Mouse (Mus musculus) CD8-positive naive resting alpha-beta T cell, adult 2 months (primary cell): Measurements from ENCODE around the gene Tacc2.

ENCODE experiments used
- DNase-seq, 2 experiments: peaks; one replicate each; pipeline ENCODE4 v3.0.0; 2022; ENCODE audit warnings: low read depth in 2 of 2, low spot score in 2 of 2

Tacc2 gene

GRCm38 (mm10) chr7:130716989-130717388 is 139.8 kb downstream of the Tacc2 start:
- no peak for DNase-seq

- DNase-seq = no peak
Measured at GRCm38 (mm10) chr7:130719931-130720598, 142.8 kb downstream of the Tacc2 start.

GRCm38 (mm10) chr7:130720646-130721335 is 143.6 kb downstream of the Tacc2 start:
- no peak for DNase-seq

GRCm38 (mm10) chr7:130726185-130726584 is 148.9 kb downstream of the Tacc2 start:
- no peak for DNase-seq

- DNase-seq = no peak
Measured at GRCm38 (mm10) chr7:130726724-130727422, 149.6 kb downstream of the Tacc2 start.

- no peak for DNase-seq
Measured at GRCm38 (mm10) chr7:130727560-130727959, 150.3 kb downstream of the Tacc2 start.

GRCm38 (mm10) chr7:130731792-130732191 is 154.6 kb downstream of the Tacc2 start:
- DNase-seq = no peak

- no peak for DNase-seq
Measured at GRCm38 (mm10) chr7:130732908-130733307, 155.7 kb downstream of the Tacc2 start.

GRCm38 (mm10) chr7:130733423-130733822 is 156.2 kb downstream of the Tacc2 start:
- DNase-seq = no peak

- DNase-seq = no peak
Measured at GRCm38 (mm10) chr7:130734195-130734787, 157.1 kb downstream of the Tacc2 start.

- no peak for DNase-seq
Measured at GRCm38 (mm10) chr7:130741099-130741498, 163.9 kb downstream of the Tacc2 start.

GRCm38 (mm10) chr7:130743239-130744025 is 166.2 kb downstream of the Tacc2 start:
- DNase-seq = no peak

- DNase-seq = no peak
Measured at GRCm38 (mm10) chr7:130749165-130749564, 171.9 kb downstream of the Tacc2 start.

- no peak for DNase-seq
Measured at GRCm38 (mm10) chr7:130750752-130751490, 173.7 kb downstream of the Tacc2 start.

- no peak for DNase-seq
Measured at GRCm38 (mm10) chr7:130751678-130752077, 174.4 kb downstream of the Tacc2 start.

GRCm38 (mm10) chr7:130754790-130755189 is 177.6 kb downstream of the Tacc2 start:
- DNase-seq = no peak

- DNase-seq = no peak
Measured at GRCm38 (mm10) chr7:130756343-130756835, 179.2 kb downstream of the Tacc2 start.

GRCm38 (mm10) chr7:130757326-130757865 is 180.2 kb downstream of the Tacc2 start:
- no peak for DNase-seq

- peak; percentile 31 to 54 for DNase-seq
Measured at GRCm38 (mm10) chr7:130762071-130762897, 185.0 kb downstream of the Tacc2 start.
